Mouse (Mus musculus) adrenal gland, adult (tissue): Measurements from ENCODE around the gene Filip1.

Experiments
- DNase-seq, 2 experiments: peaks; one replicate each; pipeline ENCODE4 v3.0.0; 2022 to 2023; ENCODE audit warnings: low spot score in 1 of 2; ENCODE audit not compliant: inconsistent age in 2 of 2

Filip1 gene

GRCm38 (mm10) chr9:79989061-79989460 is 23.6 kb downstream of the Filip1 start:
- no peak for DNase-seq

GRCm38 (mm10) chr9:79983244-79983643 is 29.4 kb downstream of the Filip1 start:
- DNase-seq, result no peak

GRCm38 (mm10) chr9:79979274-79979673 is 33.4 kb downstream of the Filip1 start:
- DNase-seq, result peak in 1 of 2 experiments; percentile 64

- DNase-seq, result peak in 1 of 2 experiments; percentile 83
These were observed 34.2 kb downstream of the Filip1 start for GRCm38 (mm10) chr9:79978228-79979024.

GRCm38 (mm10) chr9:79977549-79977971 is 35.1 kb downstream of the Filip1 start:
- DNase-seq, result peak; percentile 81 to 93

- peak; percentile 81 to 94 for DNase-seq
These were observed 35.9 kb downstream of the Filip1 start for GRCm38 (mm10) chr9:79976789-79977188.

- DNase-seq, result peak in 1 of 2 experiments; percentile 73
These were observed 37.5 kb downstream of the Filip1 start for GRCm38 (mm10) chr9:79975121-79975520.

GRCm38 (mm10) chr9:79973582-79973981 is 39.1 kb downstream of the Filip1 start:
- DNase-seq, result peak in 1 of 2 experiments; percentile 73

GRCm38 (mm10) chr9:79972705-79973104 is 39.9 kb downstream of the Filip1 start:
- peak in 1 of 2 experiments; percentile 50 for DNase-seq

- DNase-seq, result peak; percentile 58 to 88
These were observed 41.0 kb downstream of the Filip1 start for GRCm38 (mm10) chr9:79971619-79972018.

GRCm38 (mm10) chr9:79970659-79971118 is 42.0 kb downstream of the Filip1 start:
- peak; percentile 56 to 86 for DNase-seq

- peak in 1 of 2 experiments; percentile 66 for DNase-seq
These were observed 43.1 kb downstream of the Filip1 start for GRCm38 (mm10) chr9:79969544-79969943.

GRCm38 (mm10) chr9:79966711-79967487 is 45.8 kb downstream of the Filip1 start:
- peak; percentile 70 to 86 for DNase-seq

- DNase-seq, result peak; percentile 74 to 89
These were observed 46.9 kb downstream of the Filip1 start for GRCm38 (mm10) chr9:79965600-79966392.

- no peak for DNase-seq
These were observed 47.6 kb downstream of the Filip1 start for GRCm38 (mm10) chr9:79965003-79965402.

- DNase-seq, result peak; percentile 61 to 75
These were observed 50.9 kb downstream of the Filip1 start for GRCm38 (mm10) chr9:79961630-79962285.

- DNase-seq, result no peak
These were observed 52.2 kb downstream of the Filip1 start for GRCm38 (mm10) chr9:79960453-79960852.

GRCm38 (mm10) chr9:79958395-79958794 is 54.3 kb downstream of the Filip1 start:
- DNase-seq, result peak; percentile 45 to 71

- DNase-seq, result no peak
These were observed 57.7 kb downstream of the Filip1 start for GRCm38 (mm10) chr9:79954944-79955343.

- no peak for DNase-seq
These were observed 60.7 kb downstream of the Filip1 start for GRCm38 (mm10) chr9:79951984-79952383.
